Mouse (Mus musculus) cortical plate, adult 2 months (tissue): ENCODE measurements around the gene Cenpb.

Experiments used
- CTCF ChIP-seq: fragments of 200-500 bp; IDR thresholded peaks from 2 replicates; pipeline ENCODE4 v1.5.1; 2011; ENCODE audit warnings: mild to moderate bottlenecking, control low read depth, low read length; ENCODE audit not compliant: insufficient read depth; ENCODE audit errors: extremely low read depth
- POLR2A ChIP-seq: fragments of 200-500 bp; IDR thresholded peaks from 2 replicates; pipeline ENCODE4 v1.6.1; 2011; ENCODE audit warnings: mild to moderate bottlenecking, low read length, control low read depth; ENCODE audit not compliant: insufficient read depth; ENCODE audit errors: extremely low read depth

GRCm38 (mm10) chr2:131174700-131175099 lies 5.2 kb downstream of the Cenpb start:
- TF ChIP-seq CTCF (no peak), POLR2A (peak; percentile 39)
